Mouse (Mus musculus) cerebellum, adult 2 months (tissue): ENCODE measurements around the gene B3gat3. TPM values are rescaled to one million over a fixed set of nuclear protein-coding genes. Genes with fewer than 3 reads are reported as not detected.
"Not testable (repeated sequence)": the region's sequence is repeated elsewhere in the genome, so short reads cannot be mapped to it uniquely, and the experiment has no call there.

Source experiments
- DNase-seq, 2 experiments: peaks; one replicate each; pipeline ENCODE4 v3.0.0; 2021
- H3K27ac ChIP-seq: fragments of 200-500 bp; 2 replicates; pipeline ENCODE4 v1.5.1; 2012; ENCODE audit warnings: low read length, control low read depth, inconsistent platforms; ENCODE audit not compliant: insufficient read depth
- H3K27me3 ChIP-seq: fragments of 200-500 bp; 2 replicates; pipeline ENCODE4 v1.6.1; 2012; ENCODE audit warnings: inconsistent platforms, mild to moderate bottlenecking, low read length, moderate library complexity; ENCODE audit not compliant: control insufficient read depth, insufficient read depth
- H3K4me1 ChIP-seq: fragments of 200-500 bp; 2 replicates; pipeline ENCODE4 v1.6.1; 2011; ENCODE audit warnings: low read length; ENCODE audit not compliant: control insufficient read depth, insufficient read depth
- H3K4me3 ChIP-seq: fragments of 200-500 bp; replicated peaks from 2 replicates; pipeline ENCODE3; 2011; ENCODE audit warnings: mild to moderate bottlenecking, low read depth, low read length, control low read depth; ENCODE audit not compliant: insufficient read depth
- CTCF ChIP-seq: fragments of 200-500 bp; IDR thresholded peaks from 2 replicates; pipeline ENCODE4 v1.5.1; 2011; ENCODE audit warnings: low read depth, mild to moderate bottlenecking, control low read depth, low read length, moderate library complexity, borderline replicate concordance; ENCODE audit not compliant: insufficient read depth
- POLR2A ChIP-seq: fragments of 200-500 bp; IDR thresholded peaks from 2 replicates; pipeline ENCODE4 v1.6.1; 2011; ENCODE audit warnings: low read length, control low read depth, borderline replicate concordance; ENCODE audit not compliant: insufficient read depth
- WGBS: fragments of 180-500 bp; shearing (Covaris S2); methylation state at CpG from one replicate; pipeline ENCODE4 v1.1.7; 2018; 5-methylcytosine and 5-hydroxymethylcytosine counted together
- polyA plus RNA-seq: library from polyadenylated mRNA; depleted of rRNA; stranded (reverse); fragments of >200 nt; gene quantifications from 2 replicates; pipeline ENCODE4 v1.2.3, GENCODE M21; 2012; rRNA removed

Gene B3gat3
- polyA plus RNA-seq: 224 and 238 TPM in 2 replicates

DNA sequence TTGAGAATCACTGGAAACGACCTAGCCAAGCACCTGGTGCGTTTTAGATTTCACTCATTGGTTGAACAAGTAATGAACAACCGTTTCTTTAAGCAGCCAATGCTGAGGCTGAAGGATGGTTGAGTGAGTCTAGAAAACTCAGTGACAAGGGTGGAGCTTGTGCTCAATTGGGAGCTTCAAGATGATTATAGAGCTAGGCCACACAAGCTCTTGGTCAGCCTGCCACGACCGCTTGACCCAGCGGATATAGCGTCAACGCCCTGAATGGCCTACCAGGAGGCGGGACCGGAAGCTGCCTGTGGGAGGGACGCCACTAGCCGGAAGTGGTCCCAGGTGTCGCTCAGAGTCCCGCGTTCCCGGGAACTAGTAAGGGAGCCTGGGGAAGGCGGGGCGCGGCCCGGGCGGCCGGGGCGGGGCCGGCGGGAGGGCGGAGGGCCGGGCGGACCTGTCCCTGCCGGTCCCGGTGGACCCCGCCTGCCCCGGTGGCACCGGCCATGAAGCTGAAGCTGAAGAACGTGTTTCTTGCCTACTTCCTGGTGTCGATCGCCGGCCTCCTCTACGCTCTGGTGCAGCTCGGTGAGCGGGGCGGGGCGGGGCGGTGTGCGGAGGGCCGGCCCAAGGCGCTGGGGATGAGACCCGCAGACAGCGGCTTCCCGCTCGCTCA lies at the start of gene B3gat3:
Gene B3gat3, plus strand, starts transcription at position 302 of the 664 bp plus-strand sequence.
- Histone ChIP-seq H3K4me1 (0 out of 2 replicates have a peak, but pooled peaks cover 3% of the 10 kb centered on the region), H3K27ac (peak within 1 kb of the TSS; percentile 79), H3K4me3 (peak within 1 kb of the TSS; percentile 73), H3K27me3 (no peaks in the 10 kb centered on the region)
- peak; percentile 97 for DNase-seq
- 2% methylated on average over 50 of the region's 50 CpGs for WGBS
- peak; percentile 98 for TF ChIP-seq POLR2A
- no peak for TF ChIP-seq CTCF

DNA sequence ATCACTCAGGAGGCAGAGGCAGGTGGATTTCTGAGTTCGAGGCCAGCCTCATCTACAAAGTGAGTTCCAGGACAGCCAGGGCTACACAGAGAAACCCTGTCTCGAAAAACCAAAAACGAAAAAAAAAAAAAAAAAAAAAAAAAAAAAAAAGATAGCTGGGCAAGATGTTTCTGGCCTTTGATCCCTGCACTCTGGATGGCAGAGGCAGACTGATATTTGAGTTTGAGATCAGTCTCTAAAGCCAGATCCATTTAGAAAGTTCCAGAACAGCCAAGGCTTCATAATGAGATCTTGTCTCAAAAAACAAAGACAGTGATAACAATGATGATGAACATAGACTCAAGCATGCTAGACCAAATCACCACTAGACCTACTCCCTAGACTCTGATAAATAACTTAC lies 49.8 kb upstream of the B3gat3 start:
- WGBS: 75% methylated on average over 3 of the region's 3 CpGs
- not testable (repeated sequence) for H3K4me3 ChIP-seq, H3K27ac ChIP-seq, H3K4me1 ChIP-seq, H3K27me3 ChIP-seq, DNase-seq

DNA sequence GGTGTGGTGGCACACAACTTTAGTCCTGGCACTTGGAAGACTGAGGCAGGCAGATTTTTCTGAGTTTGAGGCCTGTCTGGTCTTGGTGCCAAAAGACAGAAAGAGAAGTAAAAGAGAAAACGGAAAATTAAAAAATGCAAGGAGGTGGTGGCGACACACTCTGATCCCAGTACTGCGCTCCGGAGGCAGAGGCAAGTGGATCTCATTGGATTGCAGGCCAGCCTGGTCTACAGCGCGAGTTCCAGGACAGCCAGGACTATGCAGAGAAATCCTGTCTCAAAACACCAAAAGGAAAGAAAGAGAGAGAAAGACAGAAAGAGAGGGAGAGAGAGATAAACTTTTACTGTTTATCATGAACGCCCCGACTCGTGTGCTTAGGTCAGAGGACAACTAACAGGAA lies 49.3 kb upstream of the B3gat3 start:
- TF ChIP-seq CTCF (no peak), POLR2A (no peak)
- Histone ChIP-seq H3K4me3 (peak overlapping the region; percentile 75), H3K4me1 (no peaks in the 10 kb centered on the region; the same call in 1 of the 2 replicates), H3K27me3 (no peaks in the 10 kb centered on the region), H3K27ac (no peak overlapping the region)
- 45% methylated on average over 9 of the region's 9 CpGs for WGBS
- DNase-seq: no peak

DNA sequence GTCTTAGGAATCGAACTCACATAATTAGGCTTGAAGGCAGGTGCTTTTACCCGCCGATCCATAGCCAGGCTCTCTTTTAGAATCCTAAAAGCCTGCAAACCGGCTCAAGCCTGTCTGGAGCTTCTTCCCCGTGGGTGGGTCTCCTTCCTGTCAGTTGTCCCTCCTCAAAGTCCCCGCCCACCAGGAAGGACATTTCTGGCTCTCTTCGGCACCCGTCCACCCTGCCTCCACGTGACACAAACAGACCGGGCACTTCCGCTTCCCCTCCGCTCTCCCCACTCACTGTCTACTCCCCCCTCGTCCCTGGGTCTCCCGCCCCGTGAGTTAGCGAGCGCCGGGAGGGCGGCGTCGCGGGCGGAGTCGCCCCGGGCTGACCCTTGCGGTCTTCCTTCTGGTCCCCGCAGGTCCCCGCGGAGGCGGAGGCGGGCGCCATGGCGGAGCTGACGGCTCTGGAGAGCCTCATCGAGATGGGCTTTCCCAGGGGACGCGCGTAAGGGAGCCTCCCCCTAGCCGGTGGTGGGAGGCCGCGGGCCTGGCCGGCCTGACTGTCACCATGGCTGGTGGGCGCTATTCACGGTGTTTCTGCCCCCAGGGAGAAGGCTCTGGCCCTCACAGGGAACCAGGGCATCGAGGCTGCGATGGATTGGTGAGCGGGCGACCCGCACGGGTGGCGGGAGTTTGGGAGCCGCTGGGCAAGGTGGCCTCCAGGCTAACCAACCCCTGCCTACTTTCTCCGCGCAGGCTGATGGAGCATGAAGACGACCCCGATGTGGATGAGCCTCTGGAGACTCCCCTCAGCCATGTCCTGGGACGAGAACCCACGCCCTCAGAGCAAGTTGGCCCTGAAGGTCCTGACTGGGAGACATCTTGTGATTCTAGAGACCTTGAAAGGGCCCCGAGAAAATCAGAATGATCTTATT lies 48.6 kb upstream of the B3gat3 start, which contains the start of gene Ubxn1:
Gene Ubxn1, plus strand, starts transcription at position 230 of the 920 bp plus-strand sequence.
- under 1% methylated on average over 59 of the region's 59 CpGs for WGBS
- TF ChIP-seq POLR2A: peak; percentile 42; the same call in 1 of the 2 replicates
- TF ChIP-seq CTCF: no peak
- no peaks in the 10 kb centered on the region for H3K27me3 ChIP-seq
- H3K4me3 ChIP-seq: peak within 1 kb of the TSS; percentile 75
- H3K4me1 ChIP-seq: no peaks in the 10 kb centered on the region; the same call in 1 of the 2 replicates
- DNase-seq: peak; percentile 97 to 98
- peak within 1 kb of the TSS; percentile 54; the same call in 1 of the 2 replicates for H3K27ac ChIP-seq

DNA sequence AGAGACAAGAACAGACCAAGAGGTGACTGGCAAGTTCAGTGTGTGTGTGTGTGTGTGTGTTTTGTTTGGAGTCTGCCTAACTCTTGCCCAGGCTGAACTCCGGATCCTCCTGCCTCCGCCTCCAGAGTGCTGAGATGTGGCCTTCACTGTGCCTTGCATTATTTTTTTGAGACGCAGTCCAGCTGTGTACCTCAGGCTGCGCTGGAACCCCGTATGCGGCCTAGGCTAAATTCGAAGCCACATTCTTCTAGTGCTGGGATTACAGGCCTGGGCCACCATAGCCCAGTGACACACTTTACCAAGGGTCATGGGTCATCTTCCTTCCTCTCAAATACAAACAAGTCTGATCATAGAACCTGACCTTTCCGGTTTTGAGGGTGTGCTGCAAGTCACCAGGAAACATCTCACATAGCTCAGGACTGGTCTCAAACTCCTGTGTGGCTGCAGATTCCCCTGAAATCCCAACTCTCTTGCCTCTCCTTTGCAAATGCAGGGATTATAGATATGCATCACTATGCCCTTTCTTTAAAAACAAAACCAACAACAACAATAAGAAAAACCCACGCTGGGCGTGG lies 47.8 kb upstream of the B3gat3 start:
- Histone ChIP-seq H3K4me1 (no peaks in the 10 kb centered on the region; the same call in 1 of the 2 replicates), H3K4me3 (peak overlapping the region; percentile 75), H3K27ac (no peak overlapping the region), H3K27me3 (no peaks in the 10 kb centered on the region)
- TF ChIP-seq POLR2A (no peak), CTCF (no peak)
- DNase-seq: no peak
- WGBS: 72% methylated on average over 10 of the region's 10 CpGs

DNA sequence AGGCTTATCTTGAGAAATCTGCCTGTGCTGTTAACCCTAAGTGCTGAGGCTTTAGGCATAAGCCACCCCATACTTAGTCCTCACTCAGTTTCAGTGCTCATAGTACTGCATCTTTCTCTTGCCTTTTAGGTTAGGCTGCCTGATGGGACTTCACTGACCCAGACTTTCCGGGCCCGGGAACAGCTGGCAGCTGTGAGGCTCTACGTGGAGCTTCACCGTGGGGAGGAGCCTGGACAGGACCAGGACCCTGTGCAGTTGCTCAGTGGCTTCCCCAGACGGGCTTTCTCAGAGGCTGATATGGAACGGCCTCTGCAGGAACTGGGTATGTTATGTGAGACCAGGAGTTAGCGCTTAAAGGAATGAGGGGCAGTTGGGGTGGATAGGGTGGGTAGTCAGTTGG lies 45.1 kb upstream of the B3gat3 start:
- DNase-seq: no peak
- WGBS: 85% methylated on average over 7 of the region's 7 CpGs
- H3K4me3 ChIP-seq: no peak overlapping the region
- H3K27me3 ChIP-seq: no peaks in the 10 kb centered on the region
- no peak overlapping the region for H3K27ac ChIP-seq
- TF ChIP-seq CTCF (no peak), POLR2A (no peak)
- H3K4me1 ChIP-seq: no peaks in the 10 kb centered on the region; the same call in 1 of the 2 replicates

DNA sequence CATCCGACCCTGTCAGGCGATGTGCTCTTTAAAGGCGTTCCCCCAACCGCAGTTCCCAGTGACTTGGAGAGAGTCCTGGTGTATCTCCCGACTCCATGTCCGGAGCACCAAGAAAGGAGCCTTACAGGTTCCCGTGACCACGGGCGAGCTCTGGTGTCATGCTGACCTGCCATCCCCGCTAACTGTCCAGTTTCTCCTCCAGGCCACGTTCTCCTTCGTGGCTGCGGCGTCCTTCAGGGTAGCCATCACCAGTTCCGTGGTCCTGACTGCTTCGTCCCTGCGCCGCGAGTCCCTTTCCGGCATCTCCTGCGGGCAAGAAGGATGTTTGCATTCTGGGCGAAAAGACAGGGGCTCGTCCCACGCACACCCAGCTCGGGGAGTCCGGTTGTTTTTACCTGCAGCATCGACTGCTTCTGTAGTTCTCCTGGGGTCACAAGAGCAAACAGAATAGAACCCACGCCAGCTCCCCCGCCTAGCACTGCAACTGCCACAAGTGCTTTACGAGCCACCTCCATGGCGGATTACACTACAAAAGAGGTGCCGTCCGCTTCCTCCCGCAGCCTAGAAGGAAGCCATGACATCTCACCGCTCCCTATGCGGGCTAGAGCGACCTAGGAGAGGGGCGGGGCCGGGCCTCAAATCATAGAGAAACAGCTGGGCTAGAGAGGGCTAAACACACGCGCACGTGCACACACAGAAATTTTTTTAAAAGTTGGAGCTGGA lies 39.7 kb upstream of the B3gat3 start, which contains the start of gene Uqcc3:
Gene Uqcc3, minus strand, starts transcription at position 613 of the 723 bp plus-strand sequence.
- Histone ChIP-seq H3K27ac (peak within 1 kb of the TSS; percentile 62), H3K4me3 (peak within 1 kb of the TSS; percentile 98), H3K27me3 (no peaks in the 10 kb centered on the region), H3K4me1 (no peaks in the 10 kb centered on the region)
- DNase-seq: peak; percentile 89 to 91
- peak; percentile 74 for TF ChIP-seq POLR2A
- no peak for TF ChIP-seq CTCF
- under 1% methylated on average over 42 of the region's 42 CpGs for WGBS
